Comparison of ENCODE assay signal across 8 mouse cellular contexts in genomic region chr7:102255954-102256353, GRCm38 (mm10). TPM values are rescaled to one million over a fixed set of nuclear protein-coding genes. Genes with fewer than 3 reads are reported as not detected.
DNase-seq lines count a peak whose midpoint lies in the region; ATAC-seq lines count a peak whose summit lies in the region.

TSS of gene Rhog (minus strand) at chr7:102256054.

- no peaks in the 10 kb centered on the region for H3K36me3 ChIP-seq in hindbrain, embryonic 16.5 days (ENCODE audit: control insufficient read depth, insufficient read depth, low read length)
- H3K36me3 ChIP-seq in macrophage (ENCODE audit: inconsistent target): no peaks in the 10 kb centered on the region

- WGBS in hindbrain, embryonic 16.5 days: 83% methylated on average over 3 of the region's 3 CpGs
- WGBS in macrophage (ENCODE audit: missing documents): 96% methylated on average over 3 of the region's 3 CpGs

- H3K9me3 ChIP-seq in hindbrain, embryonic 16.5 days (ENCODE audit: control insufficient read depth, low read length): no peaks in the 10 kb centered on the region

- H3K4me1 ChIP-seq in hindbrain, embryonic 16.5 days (ENCODE audit: control insufficient read depth, insufficient read depth, low read depth, low read length): peaks cover 5% of the 10 kb centered on the region

- H3K9ac ChIP-seq in hindbrain, embryonic 16.5 days (ENCODE audit: low read depth, low read length): no peak within 1 kb of the TSS

- no peak within 1 kb of the TSS for H3K4me2 ChIP-seq in hindbrain, embryonic 16.5 days (ENCODE audit: low read length)

- no peak within 1 kb of the TSS for H3K27ac ChIP-seq in hindbrain, embryonic 16.5 days (ENCODE audit: low read depth, low read length)
- H3K27ac ChIP-seq in macrophage: no peak within 1 kb of the TSS

- no peak for DNase-seq in frontal cortex, adult 2 months (ENCODE audit: extremely low spot score in 1 of 2, low spot score in 1 of 2)
- no peak for DNase-seq in adrenal gland, adult 8-10 months
- no peak for DNase-seq in gastrocnemius, postnatal 10 days
- DNase-seq in spleen, adult 18-20 months: no peak
- DNase-seq in c-Kit-positive CD71-positive TER-119-positive erythroid progenitor cells, embryonic 14.5 days (ENCODE audit: low spot score): no peak

- H3K4me3 ChIP-seq in hindbrain, embryonic 16.5 days (ENCODE audit: low read length): no peak within 1 kb of the TSS
- H3K4me3 ChIP-seq in macrophage (ENCODE audit: inconsistent target): no peak within 1 kb of the TSS

- H3K79me2 ChIP-seq in macrophage (ENCODE audit: inconsistent target): no peaks in the 10 kb centered on the region

- no peak for ATAC-seq in frontal cortex, adult (ENCODE audit: low TSS enrichment)
- ATAC-seq in hindbrain, embryonic 16.5 days: no peak

- H3K27me3 ChIP-seq in hindbrain, embryonic 16.5 days (replicated peaks; ENCODE audit: control insufficient read depth, insufficient read depth, low read length): 0 out of 2 replicates have a peak, but pooled peaks cover 2% of the 10 kb centered on the region

RNA-seq across cellular contexts. Expression of gene Rhog, which starts in this region (rescaled TPM):
- polyA plus RNA-seq in frontal cortex, adult 2 months (2012; rRNA removed): 35.8 and 41.8 TPM in 2 replicates
- total RNA-seq in adrenal gland, adult 8-10 months (2022): 10 to 100 TPM; 39.8 to 54.4 (median 47.5) TPM
- 10 to 100 TPM; 23.9 to 30.1 TPM for total RNA-seq in gastrocnemius, postnatal 10 days (2021)
- polyA plus RNA-seq in hindbrain, embryonic 16.5 days (2015; fragmentation: Nextera tagmentation; extraction: Ambion mirVana): 19.5 and 20.9 TPM in 2 replicates
- 10 to 100 TPM; 25.0 to 98.8 (median 68.0) TPM for total RNA-seq in macrophage (2018; cell fraction: chromatin; rRNA removed)
- total RNA-seq in macrophage (2018; cell fraction: cytosol; rRNA removed): 100 to 1,000 TPM; 340 to 655 (median 502) TPM
- total RNA-seq in macrophage (2018; cell fraction: nucleus; rRNA removed): 100 to 1,000 TPM; 107 to 292 (median 177) TPM
- 307 to 396 TPM (median 393 TPM) in 3 replicates for polyA plus RNA-seq in macrophage (2018)
